Mouse (Mus musculus) liver, embryonic 15.5 days (tissue): ENCODE results near the gene Cpa5. TPM values are rescaled to one million over a fixed set of nuclear protein-coding genes. Genes with fewer than 3 reads are reported as not detected.
A peak's percentile ranks its signal among the peaks of the same experiment; 100 is the strongest.

Experiments used
- ATAC-seq: fragments of 200-750 bp; cut with Nextera tagmentation; 2 replicates; pipeline ENCODE4 v1.8.0; 2017; ENCODE audit warnings: moderate number of reproducible peaks, mild to moderate bottlenecking, moderate library complexity; ENCODE audit not compliant: insufficient read depth
- H3K27ac ChIP-seq: fragments of 300-500 bp; sonication (generic); replicated peaks from 2 replicates; pipeline ENCODE4 v1.5.1; 2015; ENCODE audit warnings: mild to moderate bottlenecking, inconsistent platforms
- H3K27me3 ChIP-seq: fragments of 300-500 bp; sonication (generic); 2 replicates; pipeline ENCODE4 v1.6.1; 2015; ENCODE audit warnings: mild to moderate bottlenecking, inconsistent platforms
- H3K36me3 ChIP-seq: fragments of 300-500 bp; sonication (generic); replicated peaks from 2 replicates; pipeline ENCODE4 v1.6.1; 2015; ENCODE audit warnings: moderate library complexity, mild to moderate bottlenecking, inconsistent platforms
- H3K4me1 ChIP-seq: fragments of 300-500 bp; sonication (generic); replicated peaks from 2 replicates; pipeline ENCODE4 v1.6.1; 2015; ENCODE audit warnings: inconsistent platforms
- H3K4me2 ChIP-seq: fragments of 300-500 bp; sonication (generic); 2 replicates; pipeline ENCODE4 v1.6.1; 2015; ENCODE audit warnings: moderate library complexity, mild to moderate bottlenecking, inconsistent platforms
- H3K4me3 ChIP-seq: fragments of 300-500 bp; sonication (generic); replicated peaks from 2 replicates; pipeline ENCODE4 v1.5.1; 2015; ENCODE audit warnings: mild to moderate bottlenecking, inconsistent platforms
- H3K9ac ChIP-seq: fragments of 300-500 bp; sonication (generic); 2 replicates; pipeline ENCODE4 v1.6.1; 2015; ENCODE audit warnings: moderate library complexity, mild to moderate bottlenecking, inconsistent platforms
- H3K9me3 ChIP-seq: fragments of 300-500 bp; sonication (generic); replicated peaks from 2 replicates; pipeline ENCODE4 v1.6.1; 2016; ENCODE audit warnings: inconsistent platforms
- WGBS: fragments of 180-500 bp; shearing (Covaris S2); methylation state at CpG from one replicate; pipeline ENCODE4 v1.1.7; 2015; ENCODE audit warnings: mixed read lengths; ENCODE audit not compliant: insufficient replicate concordance; 5-methylcytosine and 5-hydroxymethylcytosine counted together
- polyA plus RNA-seq: library from polyadenylated mRNA; unstranded; fragments of >200 nt; fragmentation: Nextera tagmentation; extraction: Ambion mirVana; gene quantifications from 2 replicates; pipeline ENCODE4 v1.2.1, GENCODE M21; 2015

The Cpa5 gene
- polyA plus RNA-seq, 1 experiment from 2014 or later = 0.09 TPM

- Histone ChIP-seq H3K36me3 (no peaks in the 10 kb centered on the region), H3K9ac (no peak overlapping the region), H3K27ac (no peak overlapping the region), H3K9me3 (no peaks in the 10 kb centered on the region), H3K4me2 (no peak overlapping the region), H3K4me3 (no peak overlapping the region), H3K27me3 (peaks cover 57% of the 10 kb centered on the region), H3K4me1 (peaks cover 9% of the 10 kb centered on the region)
- no peak for ATAC-seq
- 55% methylated on average over 4 of the region's 4 CpGs for WGBS
Measured at GRCm38 (mm10) chr6:30620591-30620990, 9.8 kb downstream of the Cpa5 start.

- H3K27me3 ChIP-seq = peaks cover 53% of the 10 kb centered on the region
- H3K36me3 ChIP-seq = no peaks in the 10 kb centered on the region
- no peak for ATAC-seq
- peak overlapping the region; percentile 29; the same call in 1 of the 2 replicates for H3K27ac ChIP-seq
- no peak overlapping the region for H3K4me2 ChIP-seq
- no peak overlapping the region for H3K4me3 ChIP-seq
- no peak overlapping the region for H3K9ac ChIP-seq
- 75% methylated on average over 6 of the region's 6 CpGs for WGBS
- no peaks in the 10 kb centered on the region for H3K9me3 ChIP-seq
- H3K4me1 ChIP-seq = peaks cover 9% of the 10 kb centered on the region
Measured at GRCm38 (mm10) chr6:30620994-30621393, 10.2 kb downstream of the Cpa5 start.

GRCm38 (mm10) chr6:30621986-30622389, 11.2 kb downstream of the Cpa5 start:
- Histone ChIP-seq H3K9me3 (no peaks in the 10 kb centered on the region), H3K27me3 (peaks cover 43% of the 10 kb centered on the region), H3K4me2 (no peak overlapping the region), H3K36me3 (no peaks in the 10 kb centered on the region), H3K27ac (no peak overlapping the region), H3K4me1 (peaks cover 2% of the 10 kb centered on the region), H3K4me3 (no peak overlapping the region), H3K9ac (no peak overlapping the region)
- WGBS = 29% methylated on average over 4 of the region's 4 CpGs
- ATAC-seq = no peak

- Histone ChIP-seq H3K4me2 (no peak overlapping the region), H3K27ac (no peak overlapping the region), H3K27me3 (peaks cover 16% of the 10 kb centered on the region; the same call in 1 of the 2 replicates), H3K4me3 (no peak overlapping the region), H3K36me3 (no peaks in the 10 kb centered on the region), H3K9ac (no peak overlapping the region), H3K4me1 (no peaks in the 10 kb centered on the region), H3K9me3 (no peaks in the 10 kb centered on the region)
- WGBS = 79% methylated on average over 9 of the region's 9 CpGs
- ATAC-seq = no peak
Measured at GRCm38 (mm10) chr6:30624763-30625162, 14.0 kb downstream of the Cpa5 start.

- Histone ChIP-seq H3K36me3 (no peaks in the 10 kb centered on the region), H3K27me3 (0 out of 2 replicates have a peak, but pooled peaks cover 3% of the 10 kb centered on the region), H3K9ac (no peak overlapping the region), H3K9me3 (no peaks in the 10 kb centered on the region), H3K4me1 (no peaks in the 10 kb centered on the region), H3K4me3 (no peak overlapping the region), H3K4me2 (no peak overlapping the region), H3K27ac (no peak overlapping the region)
- no peak for ATAC-seq
- WGBS = 56% methylated on average over 6 of the region's 6 CpGs
Measured at GRCm38 (mm10) chr6:30628152-30628551, 17.3 kb downstream of the Cpa5 start.

GRCm38 (mm10) chr6:30629989-30630388, 19.2 kb downstream of the Cpa5 start:
- no peak for ATAC-seq

GRCm38 (mm10) chr6:30635361-30635862, 24.6 kb downstream of the Cpa5 start:
- H3K9ac ChIP-seq = no peak overlapping the region
- no peaks in the 10 kb centered on the region for H3K36me3 ChIP-seq
- H3K4me3 ChIP-seq = no peak overlapping the region
- 0 out of 2 replicates have a peak overlapping the region, but pooled peaks have one; percentile 33 for H3K27ac ChIP-seq
- H3K4me2 ChIP-seq = no peak overlapping the region
- H3K27me3 ChIP-seq = no peaks in the 10 kb centered on the region
- peaks cover 23% of the 10 kb centered on the region for H3K4me1 ChIP-seq
- 46% methylated on average over 8 of the region's 8 CpGs for WGBS
- no peaks in the 10 kb centered on the region for H3K9me3 ChIP-seq
- no peak for ATAC-seq

More at GRCm38 (mm10) chr6:30629989-30630388, 19.2 kb downstream of the Cpa5 start:
- H3K9me3 ChIP-seq = no peaks in the 10 kb centered on the region
- no peaks in the 10 kb centered on the region for H3K27me3 ChIP-seq
- no peaks in the 10 kb centered on the region for H3K36me3 ChIP-seq
- no peak overlapping the region for H3K9ac ChIP-seq
- H3K27ac ChIP-seq = no peak overlapping the region
- H3K4me1 ChIP-seq = no peaks in the 10 kb centered on the region
- no peak overlapping the region for H3K4me3 ChIP-seq
- 55% methylated on average over 1 of the region's 1 CpGs for WGBS
- H3K4me2 ChIP-seq = no peak overlapping the region

- WGBS = 50% methylated on average over 4 of the region's 4 CpGs
Measured at GRCm38 (mm10) chr6:30636186-30636842, 25.5 kb downstream of the Cpa5 start.

GRCm38 (mm10) chr6:30638674-30639268, 28.0 kb downstream of the Cpa5 start, which contains the start of gene Cpa1:
Cpa1 (plus strand) TSS chr6:30639218.
- Histone ChIP-seq H3K4me3 (no peak within 1 kb of the TSS), H3K9ac (no peak within 1 kb of the TSS), H3K4me2 (no peak within 1 kb of the TSS), H3K27me3 (0 out of 2 replicates have a peak, but pooled peaks cover 5% of the 10 kb centered on the region), H3K9me3 (no peaks in the 10 kb centered on the region), H3K36me3 (no peaks in the 10 kb centered on the region), H3K27ac (no peak within 1 kb of the TSS), H3K4me1 (peaks cover 27% of the 10 kb centered on the region)
- 32% methylated on average over 5 of the region's 5 CpGs for WGBS
- peak; percentile 63; the same call in 1 of the 2 replicates for ATAC-seq

More at GRCm38 (mm10) chr6:30636186-30636842, 25.5 kb downstream of the Cpa5 start:
- Histone ChIP-seq H3K4me3 (no peak overlapping the region), H3K4me1 (peaks cover 23% of the 10 kb centered on the region), H3K9me3 (no peaks in the 10 kb centered on the region), H3K4me2 (no peak overlapping the region), H3K27me3 (no peaks in the 10 kb centered on the region), H3K36me3 (no peaks in the 10 kb centered on the region), H3K9ac (no peak overlapping the region), H3K27ac (no peak overlapping the region)
- ATAC-seq = no peak

- Histone ChIP-seq H3K4me2 (no peak overlapping the region), H3K36me3 (no peaks in the 10 kb centered on the region), H3K4me1 (peaks cover 14% of the 10 kb centered on the region), H3K9me3 (no peaks in the 10 kb centered on the region), H3K9ac (no peak overlapping the region), H3K27me3 (0 out of 2 replicates have a peak, but pooled peaks cover 5% of the 10 kb centered on the region), H3K4me3 (no peak overlapping the region), H3K27ac (no peak overlapping the region)
- ATAC-seq = no peak
- WGBS = 32% methylated on average over 12 of the region's 12 CpGs
Measured at GRCm38 (mm10) chr6:30643694-30644460, 33.1 kb downstream of the Cpa5 start.

GRCm38 (mm10) chr6:30644462-30644861, 33.7 kb downstream of the Cpa5 start:
- Histone ChIP-seq H3K27me3 (0 out of 2 replicates have a peak, but pooled peaks cover 5% of the 10 kb centered on the region), H3K27ac (no peak overlapping the region), H3K9ac (no peak overlapping the region), H3K9me3 (no peaks in the 10 kb centered on the region), H3K4me2 (no peak overlapping the region), H3K4me3 (no peak overlapping the region), H3K4me1 (peaks cover 8% of the 10 kb centered on the region; the same call in 1 of the 2 replicates), H3K36me3 (no peaks in the 10 kb centered on the region)
- 67% methylated on average over 3 of the region's 3 CpGs for WGBS
- no peak for ATAC-seq
